Mouse (Mus musculus) neural tube, embryonic 10.5 days (tissue): ENCODE measurements around the gene Dppa2.
"Not testable (repeated sequence)": the region's sequence is repeated elsewhere in the genome, so short reads cannot be mapped to it uniquely, and the experiment has no call there.

Experiments used
- DNase-seq: peaks from one replicate; pipeline ENCODE4 v3.0.0-alpha.2; 2017; ENCODE audit warnings: low spot score; ENCODE audit errors: extremely low spot score

Gene Dppa2

GRCm38 (mm10) chr16:48303509-48303908 is at the start of gene Dppa2:
Dppa2 (plus strand) TSS chr16:48303908.
- no peak for DNase-seq

- no peak for DNase-seq
Measured at GRCm38 (mm10) chr16:48254584-48254983, 49.1 kb upstream of the Dppa2 start.

- DNase-seq, result no peak
Measured at GRCm38 (mm10) chr16:48259519-48259918, 44.2 kb upstream of the Dppa2 start.

- no peak for DNase-seq
Measured at GRCm38 (mm10) chr16:48262901-48263300, 40.8 kb upstream of the Dppa2 start.

- no peak for DNase-seq
Measured at GRCm38 (mm10) chr16:48265856-48266255, 37.9 kb upstream of the Dppa2 start.

- no peak for DNase-seq
Measured at GRCm38 (mm10) chr16:48276940-48277339, 26.8 kb upstream of the Dppa2 start.

- no peak for DNase-seq
Measured at GRCm38 (mm10) chr16:48280883-48281282, 22.8 kb upstream of the Dppa2 start.

- no peak for DNase-seq
Measured at GRCm38 (mm10) chr16:48282801-48283200, 20.9 kb upstream of the Dppa2 start.

- DNase-seq, result no peak
Measured at GRCm38 (mm10) chr16:48283517-48283916, 20.2 kb upstream of the Dppa2 start, which contains the start of gene Dppa4. Dppa4 (plus strand) TSS chr16:48283733.

GRCm38 (mm10) chr16:48285517-48285916 is 18.2 kb upstream of the Dppa2 start:
- DNase-seq, result no peak

- DNase-seq, result no peak
Measured at GRCm38 (mm10) chr16:48297384-48298136, 6.1 kb upstream of the Dppa2 start.

- no peak for DNase-seq
Measured at GRCm38 (mm10) chr16:48299884-48300283, 3.8 kb upstream of the Dppa2 start.

- DNase-seq, result no peak
Measured at GRCm38 (mm10) chr16:48303983-48304382, 275 bp downstream of the Dppa2 start.

- DNase-seq, result not testable (repeated sequence)
Measured at GRCm38 (mm10) chr16:48308916-48309315, 5.2 kb downstream of the Dppa2 start.

GRCm38 (mm10) chr16:48309912-48310630 is 6.4 kb downstream of the Dppa2 start:
- DNase-seq, result no peak

- DNase-seq, result no peak
Measured at GRCm38 (mm10) chr16:48315294-48315693, 11.6 kb downstream of the Dppa2 start.

- no peak for DNase-seq
Measured at GRCm38 (mm10) chr16:48320781-48321180, 17.1 kb downstream of the Dppa2 start.

GRCm38 (mm10) chr16:48323133-48323532 is 19.4 kb downstream of the Dppa2 start:
- DNase-seq, result no peak

GRCm38 (mm10) chr16:48323602-48324345 is 20.1 kb downstream of the Dppa2 start:
- no peak for DNase-seq

GRCm38 (mm10) chr16:48326903-48327302 is 23.2 kb downstream of the Dppa2 start:
- peak; percentile 36 for DNase-seq

- no peak for DNase-seq
Measured at GRCm38 (mm10) chr16:48328420-48328819, 24.7 kb downstream of the Dppa2 start.

GRCm38 (mm10) chr16:48331822-48332221 is 28.1 kb downstream of the Dppa2 start:
- no peak for DNase-seq
